Mouse (Mus musculus) MEL (cell line): Measurements from ENCODE around the gene Spata2. TPM values are rescaled to one million over a fixed set of nuclear protein-coding genes. Genes with fewer than 3 reads are reported as not detected.
A peak's percentile ranks its signal among the peaks of the same experiment; 100 is the strongest.

Experiments
- DNase-seq: peaks from one replicate; pipeline ENCODE4 v3.0.0; 2011; ENCODE audit warnings: low read depth, low spot score
- H3K27ac ChIP-seq: 2 replicates; pipeline ENCODE4 v1.5.1; 2012; ENCODE audit warnings: low read depth, mild to moderate bottlenecking, control low read depth, low read length, moderate library complexity; ENCODE audit not compliant: control insufficient read depth
- H3K27me3 ChIP-seq, 2 experiments: fragments of 150-350 bp in 1 of 2; sonication (generic) in 1 of 2; 2 replicates each; pipeline ENCODE4 v1.6.1; 2012; ENCODE audit warnings: low read length in 2 of 2, mild to moderate bottlenecking in 2 of 2, improper control_type of control experiment in 1 of 2, moderate library complexity in 1 of 2; ENCODE audit not compliant: insufficient read depth in 2 of 2, control insufficient read depth in 1 of 2
- H3K36me3 ChIP-seq, 2 experiments: 2 replicates each; pipeline ENCODE4 v1.6.1; 2012 to 2014; ENCODE audit warnings: low read length in 2 of 2, improper control_type of control experiment in 1 of 2, inconsistent platforms in 1 of 2, mild to moderate bottlenecking in 1 of 2; ENCODE audit not compliant: insufficient read depth in 2 of 2, control insufficient read depth in 1 of 2
- H3K4me1 ChIP-seq, 2 experiments: fragments of 150-350 bp in 1 of 2; sonication (generic) in 1 of 2; 2 replicates each; pipeline ENCODE4 v1.6.1; 2012; ENCODE audit warnings: low read length in 2 of 2, improper control_type of control experiment in 1 of 2, mild to moderate bottlenecking in 1 of 2; ENCODE audit not compliant: insufficient read depth in 2 of 2, control insufficient read depth in 1 of 2
- H3K4me3 ChIP-seq, 2 experiments: fragments of 150-350 bp in 1 of 2; sonication (generic) in 1 of 2; 2 replicates each; pipeline ENCODE4 v1.5.1; 2012; ENCODE audit warnings: low read depth in 2 of 2, low read length in 2 of 2, mild to moderate bottlenecking in 2 of 2, moderate library complexity in 2 of 2, control low read depth in 1 of 2, improper control_type of control experiment in 1 of 2; ENCODE audit not compliant: control insufficient read depth in 1 of 2, insufficient read depth in 1 of 2
- H3K79me2 ChIP-seq: 2 replicates; pipeline ENCODE4 v1.6.1; 2012; ENCODE audit warnings: mild to moderate bottlenecking, low read length, moderate library complexity; ENCODE audit not compliant: control insufficient read depth, poor library complexity, insufficient read depth
- H3K9ac ChIP-seq: 2 replicates; pipeline ENCODE4 v1.6.1; 2012; ENCODE audit warnings: low read depth, mild to moderate bottlenecking, control low read depth, low read length, moderate library complexity; ENCODE audit not compliant: control insufficient read depth, poor library complexity, severe bottlenecking
- H3K9me3 ChIP-seq: fragments of 150-350 bp; sonication (generic); replicated peaks from 2 replicates; pipeline ENCODE4 v1.6.1; 2012; ENCODE audit warnings: mild to moderate bottlenecking, low read length, improper control_type of control experiment, moderate library complexity; ENCODE audit not compliant: insufficient read depth
- BHLHE40 ChIP-seq: IDR thresholded peaks from 2 replicates; pipeline ENCODE4 v1.6.1; 2012; ENCODE audit warnings: low read depth, mild to moderate bottlenecking, inconsistent platforms, low read length, improper control_type of control experiment, borderline replicate concordance
- CHD1 ChIP-seq: IDR thresholded peaks from 2 replicates; pipeline ENCODE4 v1.6.1; 2012; ENCODE audit warnings: low read depth, mild to moderate bottlenecking, inconsistent platforms, low read length, improper control_type of control experiment
- EP300 ChIP-seq, 2 experiments: IDR thresholded peaks; 2 replicates each; pipeline ENCODE4 v1.6.1; 2011; ENCODE audit warnings: improper control_type of control experiment in 2 of 2, low read length in 2 of 2, low read depth in 1 of 2, mild to moderate bottlenecking in 1 of 2
- ETS1 ChIP-seq: IDR thresholded peaks from 2 replicates; pipeline ENCODE4 v1.6.1; 2012; ENCODE audit warnings: low read depth, mild to moderate bottlenecking, inconsistent platforms, low read length, improper control_type of control experiment, moderate library complexity
- GABPA ChIP-seq: IDR thresholded peaks from 2 replicates; pipeline ENCODE4 v1.6.1; 2012; ENCODE audit warnings: low read depth, mild to moderate bottlenecking, inconsistent platforms, low read length, improper control_type of control experiment, moderate library complexity
- HCFC1 ChIP-seq: IDR thresholded peaks from 2 replicates; pipeline ENCODE4 v1.6.1; 2012; ENCODE audit warnings: low read depth, mild to moderate bottlenecking, inconsistent platforms, low read length, improper control_type of control experiment, moderate library complexity
- JUND ChIP-seq: IDR thresholded peaks from 2 replicates; pipeline ENCODE4 v1.6.1; 2011; ENCODE audit warnings: low read depth, mild to moderate bottlenecking, improper control_type of control experiment, low read length
- KAT2A ChIP-seq: conservative IDR thresholded peaks from 2 replicates; pipeline ENCODE4 v1.6.1; 2012; ENCODE audit warnings: low read depth, low read length, improper control_type of control experiment, inconsistent platforms
- MAFK ChIP-seq: IDR thresholded peaks from 2 replicates; pipeline ENCODE4 v1.6.1; 2011; ENCODE audit warnings: low read depth, mild to moderate bottlenecking, low read length, improper control_type of control experiment, borderline replicate concordance
- MAX ChIP-seq: IDR thresholded peaks from 2 replicates; pipeline ENCODE4 v1.6.1; 2011; ENCODE audit warnings: low read length, improper control_type of control experiment
- MAZ ChIP-seq: IDR thresholded peaks from 2 replicates; pipeline ENCODE4 v1.6.1; 2012; ENCODE audit warnings: low read depth, mild to moderate bottlenecking, inconsistent platforms, low read length, improper control_type of control experiment
- MEF2A ChIP-seq: IDR thresholded peaks from 2 replicates; pipeline ENCODE4 v1.6.1; 2014; ENCODE audit warnings: low read depth, mild to moderate bottlenecking, inconsistent platforms, low read length, improper control_type of control experiment; ENCODE audit not compliant: poor library complexity, insufficient replicate concordance, severe bottlenecking; ENCODE audit errors: extremely low read depth
- MXI1 ChIP-seq: IDR thresholded peaks from 2 replicates; pipeline ENCODE4 v1.6.1; 2011; ENCODE audit warnings: mild to moderate bottlenecking, low read depth, low read length, improper control_type of control experiment
- MYB ChIP-seq: IDR thresholded peaks from 2 replicates; pipeline ENCODE4 v1.6.1; 2011; ENCODE audit warnings: mild to moderate bottlenecking, low read depth, low read length, improper control_type of control experiment
- MYC ChIP-seq: IDR thresholded peaks from 2 replicates; pipeline ENCODE4 v1.6.1; 2011; ENCODE audit warnings: low read depth, mild to moderate bottlenecking, low read length, improper control_type of control experiment, moderate library complexity
- NELFE ChIP-seq: IDR thresholded peaks from 2 replicates; pipeline ENCODE4 v1.6.1; 2011; ENCODE audit warnings: low read depth, low read length, improper control_type of control experiment
- NRF1 ChIP-seq: IDR thresholded peaks from 2 replicates; pipeline ENCODE4 v1.6.1; 2014; ENCODE audit warnings: low read depth, mild to moderate bottlenecking, inconsistent platforms, low read length, improper control_type of control experiment, moderate library complexity; ENCODE audit not compliant: poor library complexity, insufficient read depth, severe bottlenecking
- POLR2A ChIP-seq, 2 experiments: IDR thresholded peaks; 2 replicates each; pipeline ENCODE4 v1.6.1; 2011 to 2012; ENCODE audit warnings: low read length in 2 of 2, mild to moderate bottlenecking in 2 of 2, control low read depth in 1 of 2, improper control_type of control experiment in 1 of 2, low read depth in 1 of 2, moderate library complexity in 1 of 2; ENCODE audit not compliant: control insufficient read depth in 1 of 2, insufficient read depth in 1 of 2, poor library complexity in 1 of 2
- POLR2AphosphoS5 ChIP-seq: IDR thresholded peaks from 2 replicates; pipeline ENCODE4 v1.6.1; 2012; ENCODE audit warnings: low read depth, borderline replicate concordance, mild to moderate bottlenecking, inconsistent platforms, low read length, moderate library complexity, mixed read lengths
- RAD21 ChIP-seq: IDR thresholded peaks from 2 replicates; pipeline ENCODE4 v1.6.1; 2011; ENCODE audit warnings: mild to moderate bottlenecking, low read depth, low read length, improper control_type of control experiment
- RCOR1 ChIP-seq: IDR thresholded peaks from 2 replicates; pipeline ENCODE4 v1.6.1; 2012; ENCODE audit warnings: low read depth, mild to moderate bottlenecking, inconsistent platforms, low read length, improper control_type of control experiment
- SIN3A ChIP-seq: IDR thresholded peaks from 2 replicates; pipeline ENCODE4 v1.6.1; 2012; ENCODE audit warnings: low read length, improper control_type of control experiment, inconsistent platforms
- SMC3 ChIP-seq: IDR thresholded peaks from 2 replicates; pipeline ENCODE4 v1.6.1; 2011; ENCODE audit warnings: low read depth, low read length, improper control_type of control experiment
- TAL1 ChIP-seq: IDR thresholded peaks from 2 replicates; pipeline ENCODE4 v1.6.1; 2012; ENCODE audit warnings: mild to moderate bottlenecking, inconsistent platforms, low read length, moderate library complexity, mixed read lengths
- TBP ChIP-seq: IDR thresholded peaks from 2 replicates; pipeline ENCODE4 v1.8.0; 2011; ENCODE audit warnings: low read depth, low read length, improper control_type of control experiment
- TCF12 ChIP-seq: IDR thresholded peaks from 2 replicates; pipeline ENCODE4 v1.6.1; 2014; ENCODE audit warnings: low read depth, mild to moderate bottlenecking, inconsistent platforms, low read length, improper control_type of control experiment, moderate library complexity
- UBTF ChIP-seq: IDR thresholded peaks from 2 replicates; pipeline ENCODE4 v1.6.1; 2012; ENCODE audit warnings: low read depth, mild to moderate bottlenecking, inconsistent platforms, low read length, improper control_type of control experiment, moderate library complexity, borderline replicate concordance; ENCODE audit not compliant: insufficient read depth
- USF1 ChIP-seq: IDR thresholded peaks from 2 replicates; pipeline ENCODE4 v1.6.1; 2014; ENCODE audit warnings: low read depth, mild to moderate bottlenecking, inconsistent platforms, low read length, improper control_type of control experiment, moderate library complexity
- USF2 ChIP-seq, 2 experiments: IDR thresholded peaks; 2 replicates each; pipeline ENCODE4 v1.6.1; 2011 to 2012; ENCODE audit warnings: improper control_type of control experiment in 2 of 2, low read length in 2 of 2, borderline replicate concordance in 1 of 2, inconsistent platforms in 1 of 2, low read depth in 1 of 2, mild to moderate bottlenecking in 1 of 2; ENCODE audit not compliant: insufficient read depth in 1 of 2
- ZC3H11A ChIP-seq: IDR thresholded peaks from 2 replicates; pipeline ENCODE4 v1.6.1; 2012; ENCODE audit warnings: low read depth, mild to moderate bottlenecking, inconsistent platforms, low read length, improper control_type of control experiment
- ZKSCAN1 ChIP-seq: IDR thresholded peaks from 2 replicates; pipeline ENCODE4 v1.6.1; 2012; ENCODE audit warnings: low read depth, mild to moderate bottlenecking, inconsistent platforms, low read length, improper control_type of control experiment, moderate library complexity
- ZMIZ1 ChIP-seq: IDR thresholded peaks from 2 replicates; pipeline ENCODE4 v1.6.1; 2012; ENCODE audit warnings: low read depth, mild to moderate bottlenecking, inconsistent platforms, low read length, improper control_type of control experiment, moderate library complexity
- ZNF384 ChIP-seq: IDR thresholded peaks from 2 replicates; pipeline ENCODE4 v1.6.1; 2012; ENCODE audit warnings: low read depth, mild to moderate bottlenecking, inconsistent platforms, low read length, improper control_type of control experiment
- polyA plus RNA-seq, 2 experiments: library from polyadenylated mRNA; stranded (reverse) in 1 of 2; unstranded in 1 of 2; fragments of >175 nt in 1 of 2; fragments of >200 nt in 1 of 2; gene quantifications; 2 replicates each; pipeline versions ENCODE4 v1.2.1 to v1.2.4; 2012; ENCODE audit warnings: low replicate concordance in 2 of 2, low read depth in 1 of 2; ENCODE audit not compliant: insufficient read length in 2 of 2, insufficient read depth in 1 of 2, missing spikeins in 1 of 2
- total RNA-seq: library from RNA; depleted of rRNA; stranded (reverse); fragments of 300-350 nt; gene quantifications from 2 replicates; pipeline ENCODE4 v1.2.3, GENCODE M21; 2012; rRNA removed

Gene Spata2
- 9.4 and 9.8 TPM in 2 replicates for total RNA-seq
- 10 to 100 TPM in 1 of 2 experiments, not detected in 1; 33.5 TPM for polyA plus RNA-seq

DNA sequence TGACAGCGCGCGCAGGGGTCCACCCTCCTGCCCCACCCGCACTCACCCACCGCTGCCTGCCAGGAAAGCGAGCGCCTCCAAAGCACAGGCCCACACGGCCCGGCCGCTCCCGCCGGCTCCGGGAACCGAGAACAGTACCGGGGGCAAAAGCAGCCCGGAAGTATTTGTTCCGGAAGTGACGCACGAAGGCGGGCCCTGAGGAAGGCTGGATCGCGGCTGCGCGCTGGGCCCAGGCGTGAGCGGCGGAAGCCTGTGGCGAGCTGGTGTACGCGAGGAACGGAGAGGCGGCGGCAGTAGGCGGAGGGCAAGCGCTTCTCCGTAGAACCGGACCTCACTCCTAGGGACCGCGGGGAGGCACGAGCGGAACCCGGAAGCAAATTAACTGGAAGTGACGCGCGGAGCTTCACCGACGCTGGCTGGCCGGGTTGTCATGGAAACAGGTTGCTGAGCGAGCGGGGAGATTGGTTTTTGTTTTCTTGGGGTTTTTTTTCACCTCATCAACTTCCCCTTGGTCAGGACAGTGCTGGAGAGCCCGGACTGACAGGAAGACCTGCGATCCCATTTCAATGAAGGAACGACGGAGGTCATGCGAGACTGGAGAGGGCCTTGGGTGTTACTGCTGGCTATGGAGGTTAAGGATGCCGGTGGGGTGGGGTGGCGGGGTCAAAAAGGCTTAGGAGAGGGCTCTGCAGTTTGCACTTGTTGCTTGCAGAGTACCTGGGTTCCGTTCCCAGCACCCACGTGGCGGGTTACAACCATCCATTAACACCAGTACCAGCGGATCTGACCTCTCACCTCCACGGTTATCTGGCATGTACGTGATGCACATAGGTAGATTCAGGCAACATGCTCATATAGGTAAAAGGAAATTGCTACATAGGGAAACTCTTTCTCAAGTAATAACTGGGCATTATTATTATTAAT lies at the start of gene Spata2:
Spata2 (minus strand) TSS at position 175 of the 924 bp plus-strand sequence.
- DNase-seq, result peak; percentile 92
- Histone ChIP-seq H3K4me3 (peak within 1 kb of the TSS; percentile 67 to 83), H3K9ac (peak within 1 kb of the TSS; percentile 76), H3K27ac (peak within 1 kb of the TSS; percentile 90), H3K27me3 (no peaks in the 10 kb centered on the region), H3K79me2 (peaks cover 34% of the 10 kb centered on the region), H3K9me3 (no peaks in the 10 kb centered on the region), H3K36me3 (peaks cover 1 to 9% of the 10 kb centered on the region in 2 experiments; a peak in 2 of 4 replicates), H3K4me1 (peaks cover 5 to 7% of the 10 kb centered on the region in 2 experiments; a peak in 2 of 4 replicates)
- TF ChIP-seq SIN3A, result peak; percentile 97
- peak; percentile 71 for TF ChIP-seq ZMIZ1
- TF ChIP-seq TBP, result no peak
- peak; percentile 41; the same call in 1 of the 2 replicates for TF ChIP-seq RCOR1
- no peak for TF ChIP-seq ZKSCAN1
- TF ChIP-seq MAX, result peak; percentile 59; the same call in 1 of the 2 replicates
- peak; percentile 82 for TF ChIP-seq ZNF384
- TF ChIP-seq ETS1, result no peak
- TF ChIP-seq UBTF, result 0 out of 2 replicates have a peak, but pooled peaks have one; percentile 20
- TF ChIP-seq TCF12, result no peak
- no peak for TF ChIP-seq POLR2AphosphoS5
- 0 out of 2 replicates have a peak, but pooled peaks have one; percentile 26 for TF ChIP-seq USF1
- no peak; the same call in 1 of the 2 replicates for TF ChIP-seq MYC
- TF ChIP-seq MYB, result no peak
- TF ChIP-seq ZC3H11A, result no peak
- peak; percentile 71; the same call in 1 of the 2 replicates for TF ChIP-seq KAT2A
- peak; percentile 76 for TF ChIP-seq NRF1
- TF ChIP-seq GABPA, result no peak
- TF ChIP-seq CHD1, result no peak
- peak; percentile 92 for TF ChIP-seq MXI1
- peak; percentile 80 for TF ChIP-seq NELFE
- peak; percentile 50; the same call in 1 of the 2 replicates for TF ChIP-seq MAZ
- TF ChIP-seq USF2 (IDR thresholded peaks at IDR 0.05; ENCODE audit: borderline replicate concordance in 1 of 2, insufficient read depth in 1 of 2, low read depth in 1 of 2, low read length in 2 of 2), result no peak
- TF ChIP-seq JUND, result no peak
- peak in 1 of 2 experiments; percentile 52; a peak in 3 of 4 replicates for TF ChIP-seq POLR2A (IDR thresholded peaks at IDR 0.05; ENCODE audit: control insufficient read depth in 1 of 2, insufficient read depth in 1 of 2, low read depth in 1 of 2, low read length in 2 of 2, poor library complexity in 1 of 2)
- peak; percentile 57; the same call in 1 of the 2 replicates for TF ChIP-seq BHLHE40
- no peak for TF ChIP-seq MAFK
- TF ChIP-seq RAD21, result no peak
- TF ChIP-seq HCFC1, result peak; percentile 90
- TF ChIP-seq MEF2A, result no peak
- 0 out of 4 replicates have a peak, but pooled peaks of 1 of the 2 experiments have one; percentile 22 for TF ChIP-seq EP300 (IDR thresholded peaks at IDR 0.05; ENCODE audit: low read depth in 1 of 2, low read length in 2 of 2)
- TF ChIP-seq SMC3, result no peak
- TF ChIP-seq TAL1, result no peak
